Mouse (Mus musculus) brain, embryonic 18.5 days (tissue): Measurements from ENCODE around the gene Aldh4a1.

ENCODE experiments used
- DNase-seq: peaks from one replicate; pipeline ENCODE4 v3.0.0-alpha.2; 2012; ENCODE audit warnings: low read depth, low spot score

The Aldh4a1 gene

DNA sequence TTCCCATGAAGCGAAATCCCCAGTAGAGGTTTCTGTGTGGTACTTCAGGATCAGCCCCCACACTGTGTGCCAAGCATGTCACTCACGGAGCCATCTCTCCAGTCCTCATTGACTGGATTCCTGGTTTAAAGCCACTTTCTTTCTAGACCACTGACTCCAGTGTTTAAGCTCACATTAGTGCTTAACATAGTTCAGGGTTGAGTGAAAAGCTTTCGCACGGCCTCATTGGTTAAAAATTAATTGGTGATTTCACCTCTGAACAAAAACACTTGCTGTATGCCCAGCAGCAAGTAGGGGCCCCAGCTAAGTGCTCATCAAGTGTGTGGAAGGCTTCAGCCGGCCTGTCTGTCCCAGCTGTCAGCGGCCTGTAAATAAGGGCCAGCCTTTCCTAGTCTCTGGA is 45.0 kb downstream of the Aldh4a1 start:
- no peak for DNase-seq

GRCm38 (mm10) chr4:139669847-139670246 is 47.2 kb downstream of the Aldh4a1 start:
- DNase-seq = no peak

- DNase-seq = no peak
Observed at GRCm38 (mm10) chr4:139675696-139676095, 53.0 kb downstream of the Aldh4a1 start.

DNA sequence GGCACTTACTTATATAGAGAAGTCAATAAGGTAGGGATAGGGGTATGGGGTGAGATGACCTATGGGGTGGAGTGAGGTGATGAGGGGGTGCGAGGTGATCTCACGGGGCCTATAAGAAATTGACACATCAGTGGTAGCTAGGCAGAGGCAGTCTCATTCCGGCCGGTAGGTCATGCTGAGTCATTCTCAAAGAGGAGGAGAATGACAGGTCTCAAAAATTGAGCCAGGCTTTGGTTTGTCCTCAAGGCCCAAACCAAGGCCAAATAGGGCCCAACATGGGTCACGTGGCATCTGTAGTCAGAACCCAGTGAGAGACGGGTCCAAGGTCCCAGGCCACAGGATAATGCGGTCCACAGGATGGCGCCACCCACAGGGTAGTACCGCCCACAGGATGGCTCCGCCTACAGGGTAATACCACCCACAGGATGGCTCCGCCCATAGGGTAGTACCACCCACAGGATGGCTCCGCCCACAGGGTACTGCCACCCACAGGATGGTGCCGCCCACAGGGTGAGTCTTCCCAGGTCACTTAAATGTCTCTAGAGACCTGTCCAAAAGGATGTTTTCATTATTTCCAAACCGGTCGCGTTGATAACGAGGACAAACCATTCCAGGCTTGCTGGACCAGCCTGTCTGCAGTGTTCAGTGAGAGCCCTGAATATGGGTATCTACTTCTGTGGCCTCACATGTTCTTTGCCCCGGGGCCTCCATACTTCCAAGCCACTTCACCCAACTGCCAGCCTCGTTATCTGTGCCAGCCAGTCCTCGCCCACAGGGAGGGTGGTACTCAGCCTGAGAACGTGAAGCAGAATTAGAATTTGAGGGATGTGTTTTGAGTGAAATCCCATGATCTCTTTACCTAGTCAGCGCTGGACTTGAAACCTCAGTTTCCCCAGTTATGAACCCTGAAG is 61.3 kb downstream of the Aldh4a1 start:
- no peak for DNase-seq

GRCm38 (mm10) chr4:139684639-139685017 is 62.0 kb downstream of the Aldh4a1 start:
- no peak for DNase-seq

DNA sequence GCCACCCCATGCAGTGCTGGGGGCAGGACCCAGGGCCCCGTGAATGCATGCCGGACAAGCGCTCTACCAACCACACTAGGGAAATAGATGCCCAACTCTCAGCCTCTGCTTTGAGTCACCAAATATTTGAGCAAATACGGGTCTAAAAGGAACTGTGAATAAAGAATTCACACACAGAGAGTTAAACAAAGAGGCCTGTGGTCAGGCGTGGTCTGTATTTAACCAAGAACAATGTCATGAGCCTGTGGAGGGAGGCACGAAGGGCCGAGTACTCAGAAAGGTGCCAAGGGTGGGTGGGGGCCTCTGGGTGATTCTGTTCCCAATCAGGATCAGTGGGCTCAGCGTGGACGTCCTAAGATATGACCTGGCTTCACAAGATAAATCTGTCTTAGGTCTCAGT is 65.4 kb downstream of the Aldh4a1 start:
- no peak for DNase-seq

DNA sequence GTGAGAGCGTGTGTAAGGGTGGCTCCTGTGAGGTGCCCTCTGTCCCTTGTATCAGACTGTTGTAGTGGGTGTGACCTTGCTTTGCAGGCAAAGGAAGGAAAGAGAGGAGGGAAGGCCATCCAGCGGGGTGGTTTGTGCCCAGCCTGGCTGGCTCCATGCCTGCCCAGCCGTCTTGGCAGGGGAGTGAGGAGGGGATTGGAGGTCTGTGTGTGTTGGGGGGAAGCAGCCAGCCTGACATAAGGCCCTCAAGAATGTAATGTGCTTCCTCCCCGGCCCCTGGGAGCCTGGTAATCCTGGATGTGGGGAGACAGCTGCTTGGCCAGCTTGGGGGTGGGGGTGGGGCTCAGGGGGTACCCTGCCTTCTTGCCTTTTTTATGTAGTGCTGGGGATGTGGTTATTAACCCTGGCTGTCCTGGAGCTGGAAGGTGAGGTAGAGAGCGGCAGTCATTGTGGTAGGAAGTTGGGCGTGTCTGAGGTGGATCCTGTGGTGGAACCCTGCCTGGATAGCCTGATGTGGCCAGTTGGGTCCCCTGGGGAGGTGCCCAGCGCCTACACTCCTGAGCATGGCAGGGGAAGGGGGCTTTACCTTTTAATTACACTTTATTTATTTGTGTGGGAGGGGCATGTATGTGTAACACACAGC is 67.1 kb downstream of the Aldh4a1 start:
- DNase-seq = no peak

DNA sequence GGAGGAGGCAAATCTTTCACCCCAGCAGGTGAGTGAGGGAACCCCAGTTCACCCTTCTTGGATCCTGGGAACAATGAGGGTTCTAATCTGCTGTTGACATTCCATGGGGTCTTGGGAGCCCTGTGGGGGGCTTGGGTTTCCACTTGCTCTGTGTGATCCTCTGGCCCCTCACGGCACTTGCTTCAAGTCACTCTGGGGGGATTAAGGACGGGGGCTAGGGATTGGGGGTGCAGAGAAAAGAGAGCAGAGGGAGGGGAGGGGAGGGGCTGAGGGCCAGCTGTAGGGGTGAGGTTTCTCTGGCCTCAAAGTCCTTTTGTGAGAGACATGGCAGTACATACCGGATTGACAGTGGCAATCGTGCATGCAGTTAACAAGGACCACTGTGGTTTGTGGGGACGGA is 70.6 kb downstream of the Aldh4a1 start:
- DNase-seq = no peak

- no peak for DNase-seq
Observed at GRCm38 (mm10) chr4:139697755-139698154, 75.1 kb downstream of the Aldh4a1 start.

DNA sequence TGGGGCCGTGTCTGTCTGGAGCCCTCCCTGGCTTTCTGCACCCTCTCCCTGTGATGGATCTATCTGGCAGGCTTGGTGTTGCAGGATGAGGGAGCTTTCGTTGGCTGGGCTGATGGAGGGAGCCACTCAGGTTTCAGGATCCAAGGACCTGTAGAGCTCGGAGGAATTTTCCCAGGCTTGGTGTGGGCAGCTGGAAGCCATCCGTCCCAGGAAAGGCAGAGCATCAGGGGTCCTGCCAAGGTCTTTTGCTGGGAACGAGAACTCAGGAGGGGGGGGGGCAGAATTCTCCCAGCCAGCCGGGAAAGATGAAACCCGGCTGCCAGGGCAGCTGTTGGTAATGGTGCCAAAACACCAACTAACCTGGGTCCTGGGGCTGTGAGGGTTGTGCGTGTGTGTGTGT is 75.9 kb downstream of the Aldh4a1 start:
- DNase-seq = no peak
